Mouse (Mus musculus): ENCODE measurements around the gene Mypn. TPM values are rescaled to one million over a fixed set of nuclear protein-coding genes. Genes with fewer than 3 reads are reported as not detected.
A peak's percentile ranks its signal among the peaks of the same experiment; 100 is the strongest.

Mypn gene
- polyA plus RNA-seq, 1 experiment from 2014 or later, result 0.05 TPM

DNA sequence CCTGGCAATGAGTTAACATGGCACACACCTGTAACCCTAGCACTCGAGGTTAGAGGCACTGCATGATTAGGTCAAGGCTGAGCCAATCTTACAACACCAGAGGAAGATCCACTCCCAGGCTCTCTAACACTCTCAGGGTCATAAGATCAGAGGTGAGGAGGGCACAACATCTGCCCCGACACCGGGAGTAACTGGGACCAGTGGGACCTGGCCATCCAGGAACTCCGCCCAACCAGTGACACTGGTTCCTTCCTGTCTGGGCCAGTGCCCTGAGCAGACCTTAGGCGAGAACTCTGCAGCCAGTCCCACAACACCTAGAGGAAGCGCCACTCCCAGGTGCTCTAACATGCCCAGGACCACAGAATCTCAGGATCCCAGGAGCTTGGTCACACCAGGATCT is 67.3 kb downstream of the Mypn start:
- H3K27ac ChIP-seq, result no peak overlapping the region
- no peak overlapping the region for H3K9ac ChIP-seq (replicated peaks)
- H3K9me3 ChIP-seq, result no peaks in the 10 kb centered on the region
- H3K27me3 ChIP-seq, result no peaks in the 10 kb centered on the region
- H3K4me3 ChIP-seq (replicated peaks), result no peak overlapping the region
- no peak overlapping the region for H3K4me2 ChIP-seq (replicated peaks)
- no peaks in the 10 kb centered on the region for H3K4me1 ChIP-seq (replicated peaks)
- no peaks in the 10 kb centered on the region for H3K36me3 ChIP-seq
- no peak for ATAC-seq
- WGBS, result 93% methylated on average over 6 of the region's 6 CpGs

DNA sequence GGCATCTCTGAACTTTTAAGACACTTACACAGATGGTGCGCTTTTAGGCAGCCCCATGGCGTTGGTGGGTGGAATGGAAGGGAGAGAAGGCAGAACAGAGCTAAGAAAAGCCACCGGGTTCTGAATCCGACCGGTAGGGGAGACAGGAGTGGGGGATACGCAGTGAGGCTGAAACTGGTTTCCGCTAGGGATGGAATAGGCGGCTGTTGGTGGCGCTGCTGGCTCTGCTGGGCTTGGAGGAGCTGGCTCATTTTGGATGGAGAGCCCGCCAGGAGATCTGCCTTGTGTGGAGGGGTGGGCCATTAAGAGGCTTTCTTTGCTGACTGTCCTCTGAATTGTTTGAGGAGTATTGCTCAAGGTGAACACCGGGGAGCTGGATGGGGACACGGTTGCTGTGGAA is 68.1 kb downstream of the Mypn start:
- Histone ChIP-seq H3K9me3 (no peaks in the 10 kb centered on the region), H3K27me3 (no peaks in the 10 kb centered on the region)
- WGBS, result 53% methylated on average over 12 of the region's 12 CpGs

DNA sequence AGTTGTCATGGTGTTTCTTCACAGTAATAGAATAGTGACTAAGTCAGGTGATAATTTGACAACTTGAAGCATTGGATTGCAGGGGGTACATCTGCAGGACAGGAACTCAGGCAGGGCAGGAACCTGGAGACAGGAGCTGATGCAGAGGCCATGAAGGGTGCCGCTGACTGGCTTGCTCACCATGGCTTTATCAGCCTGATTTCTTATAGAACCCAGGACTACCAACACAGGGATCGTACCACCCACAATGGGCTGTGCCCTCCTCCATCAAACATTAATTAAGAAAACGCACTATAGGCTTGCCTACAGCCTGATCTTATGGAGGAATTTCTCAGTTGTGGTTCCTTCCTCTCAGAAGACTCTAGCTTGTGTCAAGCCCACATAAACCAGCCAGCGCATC is 70.4 kb downstream of the Mypn start:
- H3K4me1 ChIP-seq (replicated peaks), result no peaks in the 10 kb centered on the region
- H3K27ac ChIP-seq, result no peak overlapping the region
- no peaks in the 10 kb centered on the region for H3K9me3 ChIP-seq
- 91% methylated on average over 4 of the region's 4 CpGs for WGBS
- no peak overlapping the region for H3K9ac ChIP-seq (replicated peaks)
- H3K36me3 ChIP-seq, result no peaks in the 10 kb centered on the region
- H3K4me2 ChIP-seq (replicated peaks), result no peak overlapping the region
- H3K27me3 ChIP-seq, result no peaks in the 10 kb centered on the region
- H3K4me3 ChIP-seq (replicated peaks), result no peak overlapping the region
- ATAC-seq, result no peak

More for the DNA sequence above, 68.1 kb downstream of the Mypn start:
- Histone ChIP-seq H3K27ac (no peak overlapping the region), H3K4me3 (replicated peaks) (no peak overlapping the region), H3K4me2 (replicated peaks) (no peak overlapping the region), H3K9ac (replicated peaks) (no peak overlapping the region), H3K4me1 (replicated peaks) (no peaks in the 10 kb centered on the region), H3K36me3 (no peaks in the 10 kb centered on the region)
- no peak for ATAC-seq

DNA sequence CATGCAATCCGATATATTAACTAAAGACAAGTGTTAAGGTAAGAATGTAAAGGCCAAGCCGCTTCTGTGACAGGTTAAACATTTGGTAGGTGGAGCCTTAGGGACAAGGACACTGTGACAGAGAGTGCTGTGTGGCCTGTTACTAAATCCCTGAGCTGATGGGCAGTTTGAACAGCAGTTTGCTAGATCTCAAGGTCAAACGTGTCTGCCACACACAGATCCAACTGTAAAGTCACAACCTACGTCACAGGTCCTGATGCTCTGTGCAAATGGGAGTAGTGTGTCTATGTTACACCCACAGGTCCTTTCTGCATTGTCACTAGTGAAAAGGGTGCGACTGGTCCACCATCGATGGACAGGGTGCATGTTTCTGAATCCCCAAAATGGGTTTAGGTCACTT is 71.4 kb downstream of the Mypn start:
- H3K9ac ChIP-seq (replicated peaks), result no peak overlapping the region
- no peaks in the 10 kb centered on the region for H3K4me1 ChIP-seq (replicated peaks)
- 89% methylated on average over 6 of the region's 6 CpGs for WGBS
- no peak overlapping the region for H3K4me2 ChIP-seq (replicated peaks)
- no peak overlapping the region for H3K27ac ChIP-seq
- no peak for ATAC-seq
- no peaks in the 10 kb centered on the region for H3K36me3 ChIP-seq
- H3K27me3 ChIP-seq, result no peaks in the 10 kb centered on the region
- no peaks in the 10 kb centered on the region for H3K9me3 ChIP-seq
- H3K4me3 ChIP-seq (replicated peaks), result no peak overlapping the region

DNA sequence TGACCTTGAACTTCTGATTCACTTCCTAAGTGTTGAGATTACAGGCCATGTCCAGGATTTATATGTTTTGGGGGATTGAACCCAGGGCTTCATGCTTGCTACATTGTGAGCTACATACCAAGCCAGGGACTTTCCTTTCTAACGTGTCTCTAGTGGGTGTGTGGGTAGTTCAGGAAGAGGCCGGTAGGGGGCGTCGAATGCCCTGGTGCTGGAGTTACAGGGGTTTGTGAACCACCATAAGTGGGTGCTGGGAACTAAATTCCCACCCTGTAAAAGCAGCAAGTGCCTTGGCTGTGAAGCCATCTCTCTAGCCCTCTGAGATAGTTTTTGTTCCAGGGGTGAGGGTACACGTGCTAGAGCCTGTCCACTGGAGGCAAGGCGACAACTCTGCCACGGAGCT is 73.3 kb downstream of the Mypn start:
- Histone ChIP-seq H3K27me3 (no peaks in the 10 kb centered on the region), H3K36me3 (no peaks in the 10 kb centered on the region), H3K4me1 (replicated peaks) (no peaks in the 10 kb centered on the region), H3K4me3 (replicated peaks) (no peak overlapping the region), H3K4me2 (replicated peaks) (no peak overlapping the region), H3K27ac (no peak overlapping the region), H3K9ac (replicated peaks) (no peak overlapping the region), H3K9me3 (no peaks in the 10 kb centered on the region)
- ATAC-seq, result no peak
- 76% methylated on average over 7 of the region's 7 CpGs for WGBS

DNA sequence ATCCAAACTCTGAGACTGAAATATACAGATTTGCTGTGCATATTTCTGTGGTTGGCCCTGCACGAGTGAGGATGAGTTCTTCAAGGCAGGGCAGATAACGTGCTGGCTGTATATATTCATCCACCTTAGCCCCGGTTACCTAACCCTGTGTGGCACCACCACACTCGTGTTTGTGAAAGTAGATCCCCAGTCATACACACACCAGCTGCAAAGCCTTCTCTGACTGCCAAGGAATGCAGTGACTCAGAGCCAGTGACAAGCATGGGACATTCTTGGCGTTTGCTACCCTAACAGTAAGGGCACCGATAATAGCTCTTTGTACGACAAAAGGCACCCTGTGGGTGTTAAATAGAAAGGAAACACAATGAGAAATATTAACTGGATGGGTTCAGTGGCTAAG is 75.5 kb downstream of the Mypn start:
- Histone ChIP-seq H3K27ac (no peak overlapping the region), H3K9me3 (no peaks in the 10 kb centered on the region), H3K36me3 (no peaks in the 10 kb centered on the region), H3K4me1 (replicated peaks) (no peaks in the 10 kb centered on the region), H3K9ac (replicated peaks) (no peak overlapping the region), H3K4me3 (replicated peaks) (no peak overlapping the region), H3K4me2 (replicated peaks) (no peak overlapping the region), H3K27me3 (no peaks in the 10 kb centered on the region)
- WGBS, result 71% methylated on average over 7 of the region's 7 CpGs
- ATAC-seq, result no peak

DNA sequence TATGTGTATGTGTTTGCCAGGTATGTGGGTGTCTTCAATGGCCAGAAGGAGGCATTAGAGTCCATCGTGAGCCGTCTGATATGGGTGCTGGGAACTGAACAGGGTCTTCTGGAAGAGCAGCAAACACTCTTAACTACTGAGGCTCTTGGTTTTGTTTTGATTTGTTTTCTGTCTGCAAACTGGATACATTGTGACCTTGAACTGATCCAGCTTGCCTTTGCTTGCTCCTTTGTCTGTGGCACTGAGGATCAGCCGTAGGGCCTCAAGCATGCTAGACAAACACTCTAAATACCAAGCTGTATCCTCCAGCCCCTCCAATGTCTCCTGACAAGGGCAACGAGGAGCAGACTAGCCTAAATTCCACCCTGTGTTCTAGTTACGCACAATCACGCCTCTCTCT is 76.6 kb downstream of the Mypn start:
- WGBS, result 92% methylated on average over 6 of the region's 6 CpGs
- no peaks in the 10 kb centered on the region for H3K36me3 ChIP-seq
- H3K4me1 ChIP-seq (replicated peaks), result no peaks in the 10 kb centered on the region
- no peak for ATAC-seq
- H3K27ac ChIP-seq, result no peak overlapping the region
- no peak overlapping the region for H3K9ac ChIP-seq (replicated peaks)
- no peaks in the 10 kb centered on the region for H3K9me3 ChIP-seq
- H3K4me2 ChIP-seq (replicated peaks), result no peak overlapping the region
- H3K4me3 ChIP-seq (replicated peaks), result no peak overlapping the region
- no peaks in the 10 kb centered on the region for H3K27me3 ChIP-seq

DNA sequence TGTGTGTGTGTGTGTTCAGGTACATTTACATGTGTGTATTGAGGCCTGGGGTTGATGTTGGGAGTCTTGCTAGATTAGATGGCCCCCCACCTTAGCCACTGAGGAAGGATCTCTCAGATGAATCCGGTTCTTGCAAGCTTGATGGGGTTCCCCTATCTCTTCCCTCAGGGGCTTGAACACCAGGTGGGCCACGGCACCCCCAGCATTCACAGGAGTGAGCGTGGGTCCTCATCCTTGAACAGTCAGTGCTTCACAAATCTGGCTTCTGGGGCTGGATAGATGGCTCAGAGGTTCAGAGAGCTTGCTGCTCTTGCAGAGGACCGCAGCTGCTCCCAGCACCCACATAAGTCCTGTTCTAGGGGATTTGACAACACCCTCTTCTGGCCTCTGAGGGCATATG is 77.6 kb downstream of the Mypn start:
- Histone ChIP-seq H3K4me1 (replicated peaks) (no peaks in the 10 kb centered on the region), H3K36me3 (no peaks in the 10 kb centered on the region), H3K9ac (replicated peaks) (no peak overlapping the region), H3K4me2 (replicated peaks) (no peak overlapping the region), H3K4me3 (replicated peaks) (no peak overlapping the region), H3K9me3 (no peaks in the 10 kb centered on the region), H3K27ac (no peak overlapping the region), H3K27me3 (no peaks in the 10 kb centered on the region)
- 88% methylated on average over 4 of the region's 4 CpGs for WGBS
- no peak for ATAC-seq

DNA sequence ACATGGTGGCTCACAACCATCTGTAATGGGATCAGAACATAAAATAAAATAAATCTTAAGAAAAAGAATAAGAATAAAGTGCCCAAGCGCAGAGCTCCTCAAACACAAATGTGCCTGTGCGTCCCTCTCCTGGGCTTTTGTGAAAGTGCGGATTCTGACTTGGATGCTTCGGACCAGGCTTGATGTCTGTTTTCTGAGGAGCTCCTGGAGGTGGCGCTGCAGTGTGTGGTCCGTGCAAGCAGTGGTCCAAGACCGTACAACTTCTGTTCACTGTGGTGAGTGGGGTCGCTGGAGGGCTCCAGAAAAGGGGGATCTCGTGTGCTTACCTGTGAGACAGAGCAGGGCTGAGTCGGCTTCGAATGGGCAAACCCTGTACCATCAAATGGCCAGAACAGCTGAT is 78.4 kb downstream of the Mypn start:
- no peaks in the 10 kb centered on the region for H3K4me1 ChIP-seq (replicated peaks)
- no peak overlapping the region for H3K27ac ChIP-seq
- H3K9ac ChIP-seq (replicated peaks), result no peak overlapping the region
- H3K27me3 ChIP-seq, result no peaks in the 10 kb centered on the region
- no peak overlapping the region for H3K4me3 ChIP-seq (replicated peaks)
- H3K36me3 ChIP-seq, result no peaks in the 10 kb centered on the region
- no peaks in the 10 kb centered on the region for H3K9me3 ChIP-seq
- no peak overlapping the region for H3K4me2 ChIP-seq (replicated peaks)
- ATAC-seq, result no peak
- 37% methylated on average over 11 of the region's 11 CpGs for WGBS

DNA sequence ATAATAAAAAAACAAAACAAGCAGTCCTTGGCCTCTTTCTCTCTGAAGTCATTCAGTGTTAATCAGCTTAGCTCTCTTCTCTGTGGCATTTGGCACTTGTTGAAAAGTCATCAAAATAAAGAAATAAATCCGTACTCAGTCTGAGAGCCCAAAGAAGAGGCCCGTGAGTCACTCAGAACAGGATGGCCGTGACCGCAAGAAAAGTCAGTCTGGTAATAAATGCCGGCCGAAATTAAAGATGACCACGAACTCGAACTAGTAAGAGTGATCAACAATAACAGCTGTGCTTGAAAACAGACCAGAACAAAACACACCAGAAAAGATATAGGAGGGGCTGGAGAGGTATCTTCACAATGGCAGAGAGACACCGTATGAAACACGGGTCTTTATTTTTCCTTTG is 79.7 kb downstream of the Mypn start:
- H3K4me1 ChIP-seq (replicated peaks), result no peaks in the 10 kb centered on the region
- H3K27ac ChIP-seq, result no peak overlapping the region
- WGBS, result 84% methylated on average over 10 of the region's 10 CpGs
- no peaks in the 10 kb centered on the region for H3K27me3 ChIP-seq
- H3K9ac ChIP-seq (replicated peaks), result no peak overlapping the region
- H3K9me3 ChIP-seq, result no peaks in the 10 kb centered on the region
- no peak overlapping the region for H3K4me3 ChIP-seq (replicated peaks)
- H3K4me2 ChIP-seq (replicated peaks), result no peak overlapping the region
- ATAC-seq, result no peak
- H3K36me3 ChIP-seq, result no peaks in the 10 kb centered on the region

DNA sequence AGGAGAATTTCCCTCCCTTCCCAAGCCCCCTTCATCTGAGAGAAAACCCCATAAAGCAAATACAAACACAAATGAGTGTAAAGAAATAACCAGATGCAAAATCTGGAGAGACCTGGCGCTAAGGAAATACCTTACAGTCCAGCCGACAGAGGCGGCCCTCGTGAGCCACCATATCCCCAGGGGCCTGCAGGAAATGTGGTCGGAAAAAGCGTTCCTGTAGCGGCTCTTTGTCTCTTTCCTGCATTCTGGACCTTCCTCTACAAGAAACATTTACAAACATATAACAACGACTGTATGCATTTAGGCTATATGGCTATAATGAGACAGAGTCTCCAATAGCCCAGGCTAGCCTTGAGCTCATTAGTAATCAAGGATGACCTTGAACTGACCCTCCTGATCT is 80.6 kb downstream of the Mypn start:
- 92% methylated on average over 8 of the region's 8 CpGs for WGBS
- H3K4me1 ChIP-seq (replicated peaks), result no peaks in the 10 kb centered on the region
- ATAC-seq, result no peak
- H3K9me3 ChIP-seq, result no peaks in the 10 kb centered on the region
- H3K4me3 ChIP-seq (replicated peaks), result no peak overlapping the region
- no peak overlapping the region for H3K9ac ChIP-seq (replicated peaks)
- H3K27me3 ChIP-seq, result no peaks in the 10 kb centered on the region
- no peak overlapping the region for H3K27ac ChIP-seq
- H3K36me3 ChIP-seq, result no peaks in the 10 kb centered on the region
- H3K4me2 ChIP-seq (replicated peaks), result no peak overlapping the region

DNA sequence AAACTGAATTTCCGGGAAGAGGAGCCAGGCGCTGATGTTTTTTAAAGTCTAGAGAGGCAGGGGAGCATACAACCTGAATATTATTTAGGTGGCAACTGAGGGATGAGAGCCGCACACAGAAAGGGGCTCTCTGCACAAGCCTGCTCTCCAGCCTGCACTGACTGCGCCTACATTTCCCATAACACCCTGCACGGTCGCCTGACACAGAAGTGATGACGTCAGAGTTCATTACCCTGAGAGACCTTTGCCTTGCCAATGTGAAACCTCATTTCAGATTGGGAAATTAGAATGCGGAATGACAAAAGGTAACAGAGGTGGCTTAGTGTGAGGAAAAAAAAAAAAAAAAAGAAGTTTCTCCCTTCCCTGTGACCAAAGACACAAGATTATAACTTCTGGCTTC is 81.2 kb downstream of the Mypn start:
- Histone ChIP-seq H3K36me3 (no peaks in the 10 kb centered on the region), H3K4me3 (replicated peaks) (no peak overlapping the region), H3K27ac (no peak overlapping the region), H3K9ac (replicated peaks) (no peak overlapping the region), H3K4me2 (replicated peaks) (no peak overlapping the region), H3K27me3 (no peaks in the 10 kb centered on the region), H3K4me1 (replicated peaks) (no peaks in the 10 kb centered on the region), H3K9me3 (no peaks in the 10 kb centered on the region)
- ATAC-seq, result peak; percentile 79
- 32% methylated on average over 8 of the region's 8 CpGs for WGBS

DNA sequence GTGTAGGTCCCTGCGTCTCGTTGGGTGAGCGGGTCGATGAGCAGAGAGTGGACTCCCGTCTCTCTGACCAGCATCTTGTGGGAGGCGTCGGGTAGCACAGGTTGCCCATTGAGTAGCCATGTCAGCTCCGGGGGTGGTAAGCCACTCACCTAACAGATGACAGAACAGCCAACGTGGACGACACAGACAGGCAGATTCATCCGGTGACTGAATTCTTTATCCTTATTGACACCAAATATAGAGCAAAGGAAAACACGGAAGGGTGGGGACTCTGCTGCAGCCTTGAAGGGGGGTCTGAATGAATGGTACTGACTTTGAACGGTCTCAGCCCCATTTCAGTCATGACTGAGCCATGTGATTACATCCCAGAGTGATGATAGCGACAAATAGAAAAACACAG is 81.8 kb downstream of the Mypn start:
- Histone ChIP-seq H3K4me2 (replicated peaks) (no peak overlapping the region), H3K36me3 (no peaks in the 10 kb centered on the region), H3K9me3 (no peaks in the 10 kb centered on the region), H3K27me3 (no peaks in the 10 kb centered on the region), H3K27ac (no peak overlapping the region), H3K4me3 (replicated peaks) (no peak overlapping the region), H3K4me1 (replicated peaks) (no peaks in the 10 kb centered on the region), H3K9ac (replicated peaks) (no peak overlapping the region)
- ATAC-seq, result 0 out of 2 replicates have a peak, but pooled peaks have one; percentile 37
- 86% methylated on average over 14 of the region's 14 CpGs for WGBS

Measured in midbrain, embryonic 13.5 days (tissue).